Mouse (Mus musculus) kidney, postnatal 0 days (tissue): ENCODE results near the gene Abcb9. TPM values are rescaled to one million over a fixed set of nuclear protein-coding genes. Genes with fewer than 3 reads are reported as not detected.
"Not testable (repeated sequence)": the region's sequence is repeated elsewhere in the genome, so short reads cannot be mapped to it uniquely, and the experiment has no call there.

Source experiments
- ATAC-seq: fragments of 200-750 bp; cut with Nextera tagmentation; replicated peaks from 2 replicates; pipeline ENCODE4 v1.8.0; 2017; ENCODE audit warnings: low read depth, moderate number of reproducible peaks, moderate TSS enrichment, moderate library complexity; ENCODE audit not compliant: low FRiP score
- DNase-seq: peaks from one replicate; pipeline ENCODE4 v3.0.0-alpha.2; 2016; ENCODE audit warnings: low spot score
- H3K27ac ChIP-seq: fragments of 300-500 bp; sonication (generic); 2 replicates; pipeline ENCODE4 v1.5.1; 2014; ENCODE audit warnings: mild to moderate bottlenecking
- H3K27me3 ChIP-seq: fragments of 300-500 bp; sonication (generic); 2 replicates; pipeline ENCODE4 v1.6.1; 2014; ENCODE audit warnings: low read length, mixed read lengths; ENCODE audit not compliant: insufficient read depth
- H3K36me3 ChIP-seq: fragments of 300-500 bp; sonication (generic); 2 replicates; pipeline ENCODE4 v1.6.1; 2014; ENCODE audit warnings: low read length, mixed read lengths; ENCODE audit not compliant: insufficient read depth
- H3K4me1 ChIP-seq: fragments of 300-500 bp; sonication (generic); replicated peaks from 2 replicates; pipeline ENCODE4 v1.6.1; 2014; ENCODE audit warnings: antibody characterized with exemption, low read length, mixed read lengths; ENCODE audit not compliant: insufficient read depth
- H3K4me2 ChIP-seq: fragments of 300-500 bp; sonication (generic); 2 replicates; pipeline ENCODE4 v1.6.1; 2014; ENCODE audit warnings: mild to moderate bottlenecking, low read length, moderate library complexity, mixed read lengths
- H3K4me3 ChIP-seq: fragments of 300-500 bp; sonication (generic); replicated peaks from 2 replicates; pipeline ENCODE4 v1.5.1; 2014; ENCODE audit warnings: low read depth, low read length
- H3K9ac ChIP-seq: fragments of 300-500 bp; sonication (generic); 2 replicates; pipeline ENCODE4 v1.6.1; 2014; ENCODE audit warnings: low read depth, low read length
- H3K9me3 ChIP-seq: fragments of 300-500 bp; sonication (generic); replicated peaks from 2 replicates; pipeline ENCODE4 v1.6.1; 2016; ENCODE audit warnings: low read length, inconsistent platforms, mixed read lengths
- CTCF ChIP-seq: IDR thresholded peaks from 2 replicates; pipeline ENCODE4 v1.5.1; 2016; ENCODE audit warnings: antibody characterized with exemption, low read depth, mild to moderate bottlenecking, moderate library complexity
- WGBS: fragments of 180-500 bp; shearing (Covaris S2); extraction: QIAGEN DNeasy Blood & Tissue Kit; methylation state at CpG from one replicate; pipeline ENCODE4 v1.1.7; 2014; 5-methylcytosine and 5-hydroxymethylcytosine counted together
- polyA plus RNA-seq: library from polyadenylated mRNA; unstranded; fragments of >200 nt; fragmentation: Nextera tagmentation; extraction: Ambion mirVana; gene quantifications from 2 replicates; pipeline ENCODE4 v1.2.1, GENCODE M21; 2015

The Abcb9 gene
- polyA plus RNA-seq, 1 experiment from 2014 or later = 3.3 TPM

DNA sequence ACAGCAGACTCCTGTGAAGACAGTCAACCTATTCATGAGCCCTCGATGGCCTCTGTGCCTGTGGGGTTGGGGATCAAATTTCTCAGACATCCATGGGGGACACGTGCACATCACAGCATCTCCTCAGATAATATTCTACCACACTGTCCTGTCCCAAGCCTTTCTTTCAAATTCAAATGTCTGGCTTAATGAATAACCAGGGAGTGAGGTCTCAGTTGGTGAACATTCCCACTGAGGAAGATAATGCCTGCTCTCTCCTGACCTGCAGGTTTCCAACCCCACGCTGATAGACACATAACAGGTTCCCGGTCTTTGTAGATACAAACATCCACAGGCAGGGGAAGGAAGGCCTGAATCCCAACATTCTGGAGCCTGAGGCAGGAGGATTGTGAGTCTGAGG is 38.6 kb downstream of the Abcb9 start:
- ATAC-seq = no peak
- Histone ChIP-seq H3K4me1 (no peaks in the 10 kb centered on the region), H3K9ac (no peak overlapping the region), H3K36me3 (no peaks in the 10 kb centered on the region), H3K4me3 (no peak overlapping the region), H3K27ac (no peak overlapping the region), H3K4me2 (no peak overlapping the region), H3K9me3 (no peaks in the 10 kb centered on the region), H3K27me3 (no peaks in the 10 kb centered on the region)
- 38% methylated on average over 4 of the region's 4 CpGs for WGBS
- DNase-seq = no peak
- TF ChIP-seq CTCF = no peak

GRCm38 (mm10) chr5:124056219-124056618 is 39.4 kb downstream of the Abcb9 start:
- TF ChIP-seq CTCF = peak; percentile 36; the same call in 1 of the 2 replicates
- Histone ChIP-seq H3K9ac (no peak overlapping the region), H3K4me3 (no peak overlapping the region), H3K9me3 (no peaks in the 10 kb centered on the region), H3K27ac (no peak overlapping the region), H3K4me2 (no peak overlapping the region), H3K4me1 (no peaks in the 10 kb centered on the region), H3K36me3 (no peaks in the 10 kb centered on the region), H3K27me3 (no peaks in the 10 kb centered on the region)
- 100% methylated on average over 1 of the region's 1 CpGs for WGBS
- ATAC-seq (no peak), DNase-seq (no peak)

- H3K4me2 ChIP-seq, H3K36me3 ChIP-seq, ATAC-seq, H3K27ac ChIP-seq, H3K4me3 ChIP-seq, H3K27me3 ChIP-seq, H3K9ac ChIP-seq, DNase-seq, H3K9me3 ChIP-seq: not testable (repeated sequence)
- peaks cover 15% of the 10 kb centered on the region for H3K4me1 ChIP-seq
- 87% methylated on average over 7 of the region's 7 CpGs for WGBS
Measured at GRCm38 (mm10) chr5:124052641-124053040, 43.0 kb downstream of the Abcb9 start.

DNA sequence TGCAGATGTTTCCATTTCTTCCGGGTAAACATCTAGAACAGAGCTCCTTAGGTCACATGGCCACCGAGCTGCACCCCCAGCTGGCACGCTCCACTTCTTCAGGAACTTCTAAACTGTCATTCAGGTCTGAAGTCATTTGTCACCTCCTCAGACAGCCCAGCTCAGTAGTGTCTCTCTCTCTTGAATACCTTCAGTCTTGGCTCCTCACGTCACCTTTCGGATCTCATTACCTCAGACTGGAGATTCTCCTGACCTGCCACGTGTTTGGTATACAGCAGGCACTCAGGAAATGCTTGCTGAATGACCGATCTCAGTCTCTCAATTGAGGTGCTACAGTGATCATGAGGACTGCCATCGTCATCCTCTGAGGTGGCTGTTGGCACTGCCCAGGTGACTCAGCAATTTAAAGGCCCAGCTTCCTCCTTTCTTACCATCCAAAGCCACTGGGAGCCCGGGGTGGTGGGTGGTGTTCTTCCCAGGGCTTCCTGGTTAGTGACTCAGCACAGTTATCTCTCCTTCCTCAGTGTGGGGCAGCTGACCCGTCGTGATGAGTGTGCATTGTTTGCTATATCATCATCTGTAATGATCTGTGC is 43.6 kb downstream of the Abcb9 start:
- Histone ChIP-seq H3K27me3 (no peaks in the 10 kb centered on the region), H3K4me2 (no peak overlapping the region), H3K27ac (no peak overlapping the region), H3K9me3 (no peaks in the 10 kb centered on the region), H3K36me3 (no peaks in the 10 kb centered on the region), H3K4me1 (peaks cover 18% of the 10 kb centered on the region), H3K9ac (no peak overlapping the region), H3K4me3 (no peak overlapping the region)
- no peak for DNase-seq
- ATAC-seq = no peak
- 67% methylated on average over 11 of the region's 11 CpGs for WGBS
- TF ChIP-seq CTCF = no peak

DNA sequence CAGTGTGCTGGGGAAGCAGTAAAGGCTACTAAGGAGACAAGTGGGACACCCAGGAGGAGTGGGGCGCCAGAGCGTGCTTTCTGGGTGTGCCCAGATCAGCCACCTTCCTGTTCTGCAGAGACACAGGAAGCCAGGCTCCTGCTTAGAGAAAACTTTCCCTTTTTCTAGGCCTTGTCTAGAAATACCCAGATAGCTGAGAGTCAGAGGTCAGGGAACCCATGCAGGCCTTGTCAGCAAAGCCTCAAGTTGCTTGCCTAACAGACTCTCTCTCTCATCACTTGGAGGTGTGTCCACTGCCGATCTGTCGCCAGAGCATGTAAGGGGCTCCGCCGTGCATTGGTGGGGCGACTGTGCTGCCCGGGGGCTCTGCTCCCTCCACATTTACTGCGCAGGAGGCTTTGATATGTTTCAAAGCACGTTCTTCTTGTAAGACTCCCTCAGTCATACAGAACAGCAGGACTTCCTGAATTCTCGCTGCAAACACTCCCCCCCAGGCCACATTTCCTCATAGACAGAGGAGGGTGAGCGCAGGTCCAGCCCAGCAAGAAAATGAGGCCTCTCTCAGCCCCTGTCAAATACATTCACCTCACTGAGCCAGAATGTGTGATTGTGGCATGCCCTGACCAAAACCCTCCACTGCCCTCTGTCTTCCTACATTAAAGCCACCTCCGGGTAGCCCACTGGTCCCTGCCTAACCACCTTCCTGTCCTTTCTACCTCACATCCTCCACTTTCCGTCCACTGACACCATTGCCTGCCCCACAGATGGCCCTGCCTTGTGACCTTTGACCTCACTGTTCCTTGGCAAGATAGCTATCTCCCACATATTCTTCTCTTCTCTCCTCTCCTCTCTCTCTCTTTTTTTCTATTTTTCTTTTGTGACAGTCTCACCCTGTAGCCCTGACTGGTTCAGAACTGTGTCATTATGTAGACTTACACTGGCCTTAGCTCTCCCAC is 45.2 kb downstream of the Abcb9 start:
- Histone ChIP-seq H3K36me3 (no peaks in the 10 kb centered on the region), H3K4me3 (no peak overlapping the region), H3K4me2 (no peak overlapping the region), H3K27ac (peak overlapping the region; percentile 78), H3K9ac (0 out of 2 replicates have a peak overlapping the region, but pooled peaks have one; percentile 24), H3K27me3 (no peaks in the 10 kb centered on the region), H3K9me3 (no peaks in the 10 kb centered on the region), H3K4me1 (peaks cover 18% of the 10 kb centered on the region)
- no peak for ATAC-seq
- TF ChIP-seq CTCF = peak; percentile 43; the same call in 1 of the 2 replicates
- DNase-seq = no peak
- WGBS = 49% methylated on average over 14 of the region's 14 CpGs

- Histone ChIP-seq H3K36me3 (no peaks in the 10 kb centered on the region), H3K9ac (no peak overlapping the region), H3K9me3 (no peaks in the 10 kb centered on the region), H3K4me2 (no peak overlapping the region), H3K27ac (peak overlapping the region; percentile 78), H3K4me3 (no peak overlapping the region), H3K4me1 (peaks cover 18% of the 10 kb centered on the region), H3K27me3 (no peaks in the 10 kb centered on the region)
- ATAC-seq (0 out of 2 replicates have a peak, but pooled peaks have one; percentile 14), DNase-seq (no peak)
- WGBS = 37% methylated on average over 15 of the region's 15 CpGs
- no peak for TF ChIP-seq CTCF
Measured at GRCm38 (mm10) chr5:124049249-124050045, 46.2 kb downstream of the Abcb9 start.
